Mouse (Mus musculus): Measurements from ENCODE around the gene Eif4a3. TPM values are rescaled to one million over a fixed set of nuclear protein-coding genes. Genes with fewer than 3 reads are reported as not detected.
A peak's percentile ranks its signal among the peaks of the same experiment; 100 is the strongest.

The Eif4a3 gene
- 10 to 100 TPM; 62.5 to 71.7 TPM for total RNA-seq (2021)
- long read RNA-seq, experiment 1, transcript Eif4a3-201 (12 exons, 1,509 nt): major isoform, 70 of 80 reads
- long read RNA-seq, experiment 1, partial matches to known transcripts: 9 of 80 reads
- long read RNA-seq, experiment 1, other reads (novel, unspliced or antisense): 1 of 80 reads
- long read RNA-seq, experiment 2, transcript Eif4a3-201 (12 exons, 1,509 nt): major isoform, 33 of 36 reads
- long read RNA-seq, experiment 2, partial matches to known transcripts: 1 of 36 reads
- long read RNA-seq, experiment 2, other reads (novel, unspliced or antisense): 1 of 36 reads

GRCm38 (mm10) chr11:119299391-119300245 is at the start of gene Eif4a3:
Eif4a3 (minus strand) TSS chr11:119300089.
- peak; percentile 96 to 97 for DNase-seq

GRCm38 (mm10) chr11:119347125-119347524 is 47.2 kb upstream of the Eif4a3 start:
- no peak for DNase-seq

- DNase-seq: no peak
Measured at GRCm38 (mm10) chr11:119344865-119345264, 45.0 kb upstream of the Eif4a3 start.

GRCm38 (mm10) chr11:119344178-119344577 is 44.3 kb upstream of the Eif4a3 start:
- peak; percentile 28 to 35 for DNase-seq

GRCm38 (mm10) chr11:119339637-119340036 is 39.7 kb upstream of the Eif4a3 start:
- peak; percentile 58 to 88 for DNase-seq

GRCm38 (mm10) chr11:119339179-119339578 is 39.3 kb upstream of the Eif4a3 start:
- no peak for DNase-seq

- no peak for DNase-seq
Measured at GRCm38 (mm10) chr11:119338271-119339059, 38.6 kb upstream of the Eif4a3 start.

GRCm38 (mm10) chr11:119331970-119332369 is 32.1 kb upstream of the Eif4a3 start:
- DNase-seq: no peak

- no peak for DNase-seq
Measured at GRCm38 (mm10) chr11:119330592-119330991, 30.7 kb upstream of the Eif4a3 start.

GRCm38 (mm10) chr11:119325068-119325467 is 25.2 kb upstream of the Eif4a3 start:
- DNase-seq: no peak

- no peak for DNase-seq
Measured at GRCm38 (mm10) chr11:119322521-119322920, 22.6 kb upstream of the Eif4a3 start.

- DNase-seq: peak; percentile 18 to 58
Measured at GRCm38 (mm10) chr11:119316720-119317119, 16.8 kb upstream of the Eif4a3 start.

GRCm38 (mm10) chr11:119314252-119314936 is 14.5 kb upstream of the Eif4a3 start:
- DNase-seq: no peak

- DNase-seq: no peak
Measured at GRCm38 (mm10) chr11:119310621-119311020, 10.7 kb upstream of the Eif4a3 start.

GRCm38 (mm10) chr11:119307916-119308315 is 8.0 kb upstream of the Eif4a3 start:
- DNase-seq: no peak

- DNase-seq: no peak
Measured at GRCm38 (mm10) chr11:119307658-119307867, 7.7 kb upstream of the Eif4a3 start, which contains the start of gene Card14. Card14 (plus strand) TSS chr11:119307768.

GRCm38 (mm10) chr11:119306762-119307657 is 7.1 kb upstream of the Eif4a3 start:
- DNase-seq: no peak

GRCm38 (mm10) chr11:119304904-119305712 is 5.2 kb upstream of the Eif4a3 start:
- DNase-seq: peak in 1 of 2 experiments; percentile 40

GRCm38 (mm10) chr11:119300986-119301385 is 1.1 kb upstream of the Eif4a3 start:
- DNase-seq: no peak
